Mouse (Mus musculus) thymus, postnatal 10 days (tissue): ENCODE measurements at regions not wholly inside any gene's neighbourhood (a gene's known extent, or its start where the extent isn't known, plus 50 kb on each side); places are given as distances from the start of the nearest gene placed in this dataset.

Source experiments
- DNase-seq, 2 experiments: peaks; one replicate each; pipeline ENCODE4 v3.0.0; 2021; ENCODE audit warnings: low spot score in 2 of 2

GRCm38 (mm10) chr2:159646595-159646994 lies 687.4 kb downstream of the Gm826 start:
- no peak for DNase-seq

- no peak for DNase-seq
These were observed 681.7 kb downstream of the Gm826 start for GRCm38 (mm10) chr2:159652243-159652642.

GRCm38 (mm10) chr2:159676845-159677244 lies 657.1 kb downstream of the Gm826 start:
- no peak for DNase-seq

GRCm38 (mm10) chr2:159680641-159681040 lies 653.3 kb downstream of the Gm826 start:
- no peak for DNase-seq

- no peak for DNase-seq
These were observed 630.9 kb downstream of the Gm826 start for GRCm38 (mm10) chr2:159703100-159703499.

GRCm38 (mm10) chr2:159708141-159708540 lies 625.8 kb downstream of the Gm826 start:
- DNase-seq = no peak

GRCm38 (mm10) chr2:159714633-159715032 lies 619.3 kb downstream of the Gm826 start:
- DNase-seq = no peak

- DNase-seq = no peak
These were observed 615.2 kb downstream of the Gm826 start for GRCm38 (mm10) chr2:159718738-159719137.

GRCm38 (mm10) chr2:159725158-159726076 lies 608.5 kb downstream of the Gm826 start:
- DNase-seq = no peak

GRCm38 (mm10) chr2:159729301-159729700 lies 604.7 kb downstream of the Gm826 start:
- no peak for DNase-seq

GRCm38 (mm10) chr2:159730221-159730620 lies 603.7 kb downstream of the Gm826 start:
- DNase-seq = no peak

- DNase-seq = no peak
These were observed 602.7 kb downstream of the Gm826 start for GRCm38 (mm10) chr2:159731305-159731704.

- DNase-seq = no peak
These were observed 601.5 kb downstream of the Gm826 start for GRCm38 (mm10) chr2:159732413-159732812.

- DNase-seq = no peak
These were observed 599.4 kb downstream of the Gm826 start for GRCm38 (mm10) chr2:159734576-159734975.

GRCm38 (mm10) chr2:159755541-159756011 lies 578.4 kb downstream of the Gm826 start:
- no peak for DNase-seq

- no peak for DNase-seq
These were observed 573.2 kb downstream of the Gm826 start for GRCm38 (mm10) chr2:159760806-159761205.

- DNase-seq = no peak
These were observed 570.8 kb downstream of the Gm826 start for GRCm38 (mm10) chr2:159763115-159763514.
